Mouse (Mus musculus) neural tube, embryonic 12.5 days (tissue): ENCODE data around the gene Bola1. TPM values are rescaled to one million over a fixed set of nuclear protein-coding genes. Genes with fewer than 3 reads are reported as not detected.
"Not testable (repeated sequence)": the region's sequence is repeated elsewhere in the genome, so short reads cannot be mapped to it uniquely, and the experiment has no call there.

ENCODE experiments used
- ATAC-seq: fragments of 200-750 bp; cut with Nextera tagmentation; 2 replicates; pipeline ENCODE4 v1.8.0; 2017; ENCODE audit warnings: low read depth, mild to moderate bottlenecking, moderate TSS enrichment, moderate library complexity; ENCODE audit not compliant: low FRiP score
- H3K27ac ChIP-seq: fragments of 300-500 bp; sonication (generic); 2 replicates; pipeline ENCODE4 v1.5.1; 2016
- H3K27me3 ChIP-seq: fragments of 300-500 bp; sonication (generic); replicated peaks from 2 replicates; pipeline ENCODE4 v1.6.1; 2016; ENCODE audit warnings: mild to moderate bottlenecking
- H3K36me3 ChIP-seq: fragments of 300-500 bp; sonication (generic); 2 replicates; pipeline ENCODE4 v1.6.1; 2016; ENCODE audit warnings: mild to moderate bottlenecking
- H3K4me1 ChIP-seq: fragments of 300-500 bp; sonication (generic); 2 replicates; pipeline ENCODE4 v1.6.1; 2016
- H3K4me2 ChIP-seq: fragments of 300-500 bp; sonication (generic); replicated peaks from 2 replicates; pipeline ENCODE4 v1.6.1; 2016; ENCODE audit warnings: mild to moderate bottlenecking
- H3K4me3 ChIP-seq: fragments of 300-500 bp; sonication (generic); 2 replicates; pipeline ENCODE4 v1.5.1; 2016
- H3K9ac ChIP-seq: fragments of 300-500 bp; sonication (generic); 2 replicates; pipeline ENCODE4 v1.6.1; 2016; ENCODE audit warnings: mild to moderate bottlenecking
- H3K9me3 ChIP-seq: fragments of 300-500 bp; sonication (generic); 2 replicates; pipeline ENCODE4 v1.6.1; 2016; ENCODE audit warnings: mild to moderate bottlenecking
- WGBS: fragments of 180-500 bp; shearing (Covaris S2); methylation state at CpG from one replicate; pipeline ENCODE4 v1.1.7; 2016; 5-methylcytosine and 5-hydroxymethylcytosine counted together
- polyA plus RNA-seq: library from polyadenylated mRNA; unstranded; fragments of >200 nt; fragmentation: Nextera tagmentation; extraction: Ambion mirVana; gene quantifications from 2 replicates; pipeline ENCODE4 v1.2.1, GENCODE M21; 2016

The Bola1 gene
- polyA plus RNA-seq = 60.8 and 69.5 TPM in 2 replicates

- Histone ChIP-seq H3K36me3 (no peaks in the 10 kb centered on the region), H3K27ac (peak within 1 kb of the TSS; percentile 94), H3K4me3 (peak within 1 kb of the TSS; percentile 65), H3K27me3 (no peaks in the 10 kb centered on the region), H3K4me1 (peaks cover 17% of the 10 kb centered on the region; the same call in 1 of the 2 replicates), H3K4me2 (peak within 1 kb of the TSS; percentile 80), H3K9me3 (no peaks in the 10 kb centered on the region), H3K9ac (peak within 1 kb of the TSS; percentile 73)
- ATAC-seq = peak; percentile 91
- under 1% methylated on average over 36 of the region's 37 CpGs for WGBS
These were observed at the start of gene Bola1, which contains the start of gene Hist2h2ab for GRCm38 (mm10) chr3:96219661-96220130. Gene Bola1 (minus strand): TSS chr3:96219709. Gene Hist2h2ab (plus strand): TSS chr3:96219865.

DNA sequence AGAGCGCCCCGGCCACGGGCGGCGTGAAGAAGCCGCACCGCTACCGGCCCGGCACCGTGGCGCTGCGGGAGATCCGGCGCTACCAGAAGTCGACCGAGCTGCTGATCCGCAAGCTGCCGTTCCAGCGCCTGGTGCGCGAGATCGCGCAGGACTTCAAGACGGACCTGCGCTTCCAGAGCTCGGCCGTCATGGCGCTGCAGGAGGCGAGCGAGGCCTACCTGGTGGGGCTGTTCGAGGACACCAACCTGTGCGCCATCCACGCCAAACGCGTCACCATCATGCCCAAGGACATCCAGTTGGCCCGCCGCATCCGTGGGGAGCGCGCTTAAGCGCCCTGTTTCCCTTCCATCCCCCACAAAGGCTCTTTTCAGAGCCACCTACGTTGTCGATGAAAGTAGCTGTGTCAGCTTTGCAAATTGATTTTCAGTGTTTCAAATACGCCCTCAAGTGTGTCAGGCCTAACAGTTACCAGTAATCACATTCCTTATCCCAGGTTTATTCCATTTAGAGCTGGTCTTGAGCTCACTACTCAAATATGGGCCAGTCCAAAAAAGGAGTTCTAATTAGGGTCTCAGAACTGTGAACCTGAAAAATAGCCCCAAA, 49.4 kb upstream of the Bola1 start:
- not testable (repeated sequence) for H3K9me3 ChIP-seq, H3K36me3 ChIP-seq, H3K27me3 ChIP-seq
- H3K4me2 ChIP-seq = peak overlapping the region; percentile 74
- peak overlapping the region; percentile 37 for H3K4me3 ChIP-seq
- peak overlapping the region; percentile 68 for H3K9ac ChIP-seq
- 2% methylated on average over 15 of the region's 44 CpGs for WGBS
- ATAC-seq = peak; percentile 56
- peaks cover 16% of the 10 kb centered on the region for H3K4me1 ChIP-seq
- H3K27ac ChIP-seq = peak overlapping the region; percentile 87

DNA sequence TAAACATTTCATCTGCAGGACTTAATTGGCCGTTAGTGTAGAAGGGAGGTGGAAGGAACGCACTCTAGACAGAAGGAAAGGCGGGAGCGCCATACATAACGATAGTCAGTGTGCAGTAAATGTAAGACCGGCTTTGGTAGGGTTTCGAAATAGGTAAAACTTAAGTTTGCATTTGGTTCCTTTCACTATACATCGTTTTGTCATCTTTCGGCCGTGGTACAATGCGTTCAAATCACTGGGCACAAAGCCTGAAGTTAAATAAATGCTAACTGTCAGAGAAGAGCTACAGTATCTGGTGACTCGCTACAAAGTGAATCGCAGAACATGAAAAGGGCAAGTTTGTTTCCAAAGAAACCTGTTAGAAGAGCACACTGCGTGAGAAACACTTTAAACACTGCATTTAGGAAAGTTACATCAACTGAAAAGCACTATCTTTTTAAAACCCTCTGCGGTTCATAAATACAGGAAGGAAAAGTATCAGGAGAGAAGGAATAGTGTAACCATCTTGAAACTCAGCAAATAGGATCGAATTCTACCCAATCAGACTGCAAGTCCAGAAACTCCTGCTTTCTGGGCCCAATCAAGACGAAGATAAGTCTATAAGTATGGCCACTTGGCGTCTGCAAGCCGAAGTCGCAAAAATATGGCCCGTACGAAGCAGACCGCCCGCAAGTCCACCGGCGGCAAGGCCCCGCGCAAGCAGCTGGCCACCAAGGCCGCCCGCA, 48.7 kb upstream of the Bola1 start, which contains the start of gene Hist2h3b:
Gene Hist2h3b, plus strand, starts transcription at position 604 of the 725 bp plus-strand sequence.
- peak within 1 kb of the TSS; percentile 49 for H3K4me3 ChIP-seq
- H3K4me2 ChIP-seq = peak within 1 kb of the TSS; percentile 74
- peaks cover 18% of the 10 kb centered on the region for H3K4me1 ChIP-seq
- peak; percentile 60 for ATAC-seq
- WGBS = 20% methylated on average over 30 of the region's 30 CpGs
- no peaks in the 10 kb centered on the region for H3K27me3 ChIP-seq
- H3K9me3 ChIP-seq = no peaks in the 10 kb centered on the region
- H3K27ac ChIP-seq = peak within 1 kb of the TSS; percentile 87
- H3K9ac ChIP-seq = peak within 1 kb of the TSS; percentile 68
- H3K36me3 ChIP-seq = no peaks in the 10 kb centered on the region

DNA sequence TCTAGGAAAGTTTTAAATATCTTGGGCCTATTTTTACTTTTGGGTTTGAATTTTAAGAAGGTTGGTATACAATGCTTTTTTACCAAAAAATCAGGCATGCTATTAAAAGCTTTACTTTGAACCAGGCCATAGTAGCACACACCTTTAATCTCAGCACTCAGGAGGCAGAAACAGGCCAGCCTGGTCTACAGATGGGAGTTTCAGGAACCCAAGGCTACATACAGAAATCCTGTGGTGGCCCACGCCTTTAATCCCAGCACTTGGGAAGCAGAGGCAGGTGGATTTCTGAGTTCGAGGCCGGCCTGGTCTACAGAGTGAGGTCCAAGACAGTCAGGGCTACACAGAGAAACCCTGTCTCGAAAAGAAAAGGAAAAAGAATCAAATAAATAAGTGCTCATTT, 48.0 kb upstream of the Bola1 start:
- Histone ChIP-seq H3K27ac (no peak overlapping the region), H3K4me2 (peak overlapping the region; percentile 52), H3K9me3 (no peaks in the 10 kb centered on the region), H3K36me3 (no peaks in the 10 kb centered on the region), H3K9ac (no peak overlapping the region), H3K27me3 (no peaks in the 10 kb centered on the region), H3K4me3 (no peak overlapping the region), H3K4me1 (peaks cover 18% of the 10 kb centered on the region)
- ATAC-seq = no peak
- WGBS = 85% methylated on average over 4 of the region's 4 CpGs

DNA sequence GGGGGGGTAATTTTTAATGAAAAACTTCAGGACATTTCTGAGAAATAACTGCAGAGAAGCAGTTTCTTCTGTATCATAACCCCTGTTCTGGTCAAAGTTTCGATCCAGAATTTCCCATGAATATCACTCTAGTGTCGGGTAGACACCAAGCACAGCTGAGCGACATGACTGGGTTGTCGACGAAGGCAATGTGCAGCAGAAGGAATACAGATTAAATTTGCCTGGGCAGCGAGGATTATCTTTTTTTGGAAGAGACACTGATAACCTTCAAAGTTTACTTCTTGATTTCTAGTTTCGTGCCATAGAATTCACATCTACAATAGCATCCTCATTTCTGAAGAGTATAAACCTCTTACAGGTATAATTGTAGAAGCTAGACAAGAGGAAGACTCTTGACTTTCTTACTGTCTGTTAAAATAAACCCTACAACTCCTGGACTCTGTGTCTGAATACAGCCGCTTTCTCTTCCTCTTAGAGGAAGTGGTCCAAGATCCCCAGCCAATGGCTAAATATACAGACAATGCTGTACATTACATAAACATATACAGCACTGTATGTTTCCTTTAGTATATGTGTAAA, 46.7 kb upstream of the Bola1 start:
- Histone ChIP-seq H3K4me1 (peaks cover 28% of the 10 kb centered on the region), H3K9ac (no peak overlapping the region), H3K27me3 (no peaks in the 10 kb centered on the region), H3K9me3 (no peaks in the 10 kb centered on the region), H3K4me2 (no peak overlapping the region), H3K36me3 (no peaks in the 10 kb centered on the region), H3K27ac (no peak overlapping the region), H3K4me3 (no peak overlapping the region)
- 87% methylated on average over 8 of the region's 8 CpGs for WGBS
- no peak for ATAC-seq

- Histone ChIP-seq H3K27me3 (no peaks in the 10 kb centered on the region), H3K36me3 (no peaks in the 10 kb centered on the region), H3K27ac (no peak overlapping the region), H3K9ac (no peak overlapping the region), H3K4me3 (no peak overlapping the region), H3K4me1 (peaks cover 28% of the 10 kb centered on the region), H3K9me3 (no peaks in the 10 kb centered on the region), H3K4me2 (peak overlapping the region; percentile 78)
- ATAC-seq = no peak
- WGBS = 75% methylated on average over 7 of the region's 7 CpGs
These were observed 45.0 kb upstream of the Bola1 start for GRCm38 (mm10) chr3:96264404-96264949.

GRCm38 (mm10) chr3:96263558-96264403, 44.3 kb upstream of the Bola1 start:
- peak overlapping the region; percentile 78 for H3K4me2 ChIP-seq
- H3K9ac ChIP-seq = peak overlapping the region; percentile 84
- no peaks in the 10 kb centered on the region for H3K9me3 ChIP-seq
- WGBS = 6% methylated on average over 27 of the region's 27 CpGs
- H3K36me3 ChIP-seq = no peaks in the 10 kb centered on the region
- H3K27ac ChIP-seq = peak overlapping the region; percentile 81
- no peaks in the 10 kb centered on the region for H3K27me3 ChIP-seq
- peaks cover 28% of the 10 kb centered on the region for H3K4me1 ChIP-seq
- ATAC-seq = peak; percentile 49; the same call in 1 of the 2 replicates
- peak overlapping the region; percentile 50 for H3K4me3 ChIP-seq

DNA sequence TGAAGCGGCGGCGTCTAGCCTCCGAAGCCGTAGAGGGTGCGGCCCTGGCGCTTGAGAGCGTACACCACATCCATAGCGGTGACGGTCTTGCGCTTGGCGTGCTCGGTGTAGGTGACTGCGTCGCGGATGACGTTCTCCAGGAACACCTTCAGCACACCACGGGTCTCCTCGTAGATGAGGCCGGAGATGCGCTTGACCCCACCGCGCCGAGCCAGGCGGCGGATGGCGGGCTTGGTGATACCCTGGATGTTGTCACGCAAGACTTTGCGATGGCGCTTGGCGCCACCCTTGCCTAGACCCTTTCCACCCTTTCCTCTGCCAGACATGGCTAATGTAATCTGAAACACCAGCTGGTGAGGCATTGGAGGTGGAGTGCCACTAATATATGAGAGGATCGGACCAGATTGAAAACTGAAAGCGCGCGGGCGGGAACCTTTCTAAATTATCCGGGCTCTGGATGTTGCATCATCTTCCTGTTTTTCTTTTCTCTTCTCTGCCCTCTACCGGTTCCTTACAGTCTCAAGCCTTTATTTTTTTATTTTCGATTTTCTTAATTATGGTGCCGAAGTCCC, 43.6 kb upstream of the Bola1 start, which contains the start of gene Hist2h4:
Gene Hist2h4, minus strand, starts transcription at position 333 of the 572 bp plus-strand sequence.
- WGBS = under 1% methylated on average over 40 of the region's 40 CpGs
- H3K36me3 ChIP-seq = no peaks in the 10 kb centered on the region
- ATAC-seq = peak; percentile 72

DNA sequence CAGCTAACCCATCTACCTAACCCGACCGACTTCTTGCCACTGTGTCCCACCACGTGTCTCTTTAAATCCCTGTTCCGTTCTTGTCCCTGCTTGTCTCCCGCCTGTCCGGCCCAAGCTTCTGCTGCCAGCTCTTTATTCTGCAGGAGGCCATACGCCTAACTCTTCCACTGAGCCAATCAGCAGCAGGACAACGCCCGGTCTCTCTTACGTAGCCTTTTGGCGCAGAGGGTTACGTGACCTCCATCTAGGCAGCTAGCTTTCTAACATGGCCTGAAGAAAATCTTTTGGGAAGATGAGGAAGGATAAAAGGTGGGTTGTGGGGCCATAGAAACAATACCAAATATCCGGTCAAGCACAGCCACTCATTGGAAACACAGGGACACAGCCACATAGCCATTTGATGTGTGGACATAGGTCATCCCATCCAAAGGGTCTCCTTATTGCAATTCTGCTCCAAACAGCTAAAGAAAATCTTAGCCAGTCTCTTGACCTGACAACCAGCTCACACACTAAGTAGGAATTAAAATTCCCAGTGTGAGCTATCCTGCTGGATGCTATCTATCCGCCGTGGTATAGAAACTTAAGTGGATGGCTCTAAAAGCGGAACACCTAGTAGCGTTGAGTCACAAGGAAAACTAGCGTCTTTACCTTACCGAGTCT, 42.8 kb upstream of the Bola1 start:
- peak; percentile 83 for ATAC-seq
- Histone ChIP-seq H3K27me3 (no peaks in the 10 kb centered on the region), H3K4me1 (peaks cover 20% of the 10 kb centered on the region), H3K36me3 (no peaks in the 10 kb centered on the region), H3K27ac (peak overlapping the region; percentile 92), H3K9ac (peak overlapping the region; percentile 84), H3K9me3 (no peaks in the 10 kb centered on the region), H3K4me3 (peak overlapping the region; percentile 50), H3K4me2 (peak overlapping the region; percentile 78)
- WGBS = 1% methylated on average over 19 of the region's 19 CpGs

More for the DNA sequence above, 43.6 kb upstream of the Bola1 start, which contains the start of gene Hist2h4:
- peak within 1 kb of the TSS; percentile 78 for H3K4me2 ChIP-seq
- H3K4me3 ChIP-seq = peak within 1 kb of the TSS; percentile 50
- H3K9me3 ChIP-seq = no peaks in the 10 kb centered on the region
- no peaks in the 10 kb centered on the region for H3K27me3 ChIP-seq
- peaks cover 26% of the 10 kb centered on the region for H3K4me1 ChIP-seq
- peak within 1 kb of the TSS; percentile 84 for H3K9ac ChIP-seq
- peak within 1 kb of the TSS; percentile 92 for H3K27ac ChIP-seq

DNA sequence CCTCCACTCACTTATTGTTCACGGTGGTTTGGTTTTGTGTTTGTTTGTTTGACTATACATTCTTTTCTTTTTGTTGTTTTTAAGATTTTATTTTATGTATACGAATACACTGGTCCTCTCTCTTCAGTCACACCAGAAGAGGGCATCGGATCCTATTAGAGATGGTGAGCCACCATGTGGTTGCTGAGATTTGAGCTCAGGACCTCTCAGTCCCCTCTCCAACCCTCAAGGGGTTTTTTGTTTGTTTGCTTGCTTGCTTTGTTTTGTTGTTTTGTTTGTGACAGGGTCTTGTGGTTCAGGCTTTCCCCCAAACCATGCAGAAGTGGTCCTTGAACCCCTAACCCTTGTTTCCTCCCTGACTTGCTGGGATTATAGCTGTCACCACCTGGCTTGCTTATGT, 42.1 kb upstream of the Bola1 start:
- H3K9ac ChIP-seq = peak overlapping the region; percentile 84; the same call in 1 of the 2 replicates
- H3K4me1 ChIP-seq = peaks cover 20% of the 10 kb centered on the region
- H3K27me3 ChIP-seq = no peaks in the 10 kb centered on the region
- WGBS = 71% methylated on average over 3 of the region's 3 CpGs
- H3K9me3 ChIP-seq = no peaks in the 10 kb centered on the region
- no peaks in the 10 kb centered on the region for H3K36me3 ChIP-seq
- peak overlapping the region; percentile 50; the same call in 1 of the 2 replicates for H3K4me3 ChIP-seq
- no peak for ATAC-seq
- H3K4me2 ChIP-seq = peak overlapping the region; percentile 78
- peak overlapping the region; percentile 92 for H3K27ac ChIP-seq
